Mouse (Mus musculus) cerebellum, postnatal 36 days (tissue): Measurements from ENCODE around the gene Ric8a.

Source experiments
- DNase-seq, 2 experiments: peaks; one replicate each; pipeline ENCODE4 v3.0.0; 2021 to 2022; ENCODE audit warnings: mixed read lengths in 2 of 2

Ric8a gene

GRCm38 (mm10) chr7:140856785-140857549 is at the start of gene Ric8a:
Ric8a (plus strand) TSS chr7:140856957.
- peak; percentile 86 to 88 for DNase-seq

DNA sequence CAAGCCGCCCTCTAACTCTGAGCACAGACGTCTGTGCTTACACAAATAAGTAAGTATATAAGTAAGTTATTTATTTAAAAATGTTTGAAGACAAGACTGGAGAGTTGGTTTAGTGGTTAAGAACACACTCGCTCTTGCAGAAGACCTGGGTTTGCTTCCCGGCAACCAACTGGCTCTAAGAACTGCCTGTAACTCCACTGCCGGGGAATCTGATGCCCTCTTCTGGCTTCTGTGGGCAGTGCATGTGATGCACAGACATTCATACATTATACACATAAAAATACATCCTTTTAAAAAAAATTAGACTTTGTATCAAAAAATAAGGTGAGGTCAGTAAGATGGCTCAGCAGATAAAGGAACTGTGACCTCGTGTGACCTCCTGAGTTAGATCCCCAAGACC is 46.3 kb upstream of the Ric8a start:
- no peak for DNase-seq

DNA sequence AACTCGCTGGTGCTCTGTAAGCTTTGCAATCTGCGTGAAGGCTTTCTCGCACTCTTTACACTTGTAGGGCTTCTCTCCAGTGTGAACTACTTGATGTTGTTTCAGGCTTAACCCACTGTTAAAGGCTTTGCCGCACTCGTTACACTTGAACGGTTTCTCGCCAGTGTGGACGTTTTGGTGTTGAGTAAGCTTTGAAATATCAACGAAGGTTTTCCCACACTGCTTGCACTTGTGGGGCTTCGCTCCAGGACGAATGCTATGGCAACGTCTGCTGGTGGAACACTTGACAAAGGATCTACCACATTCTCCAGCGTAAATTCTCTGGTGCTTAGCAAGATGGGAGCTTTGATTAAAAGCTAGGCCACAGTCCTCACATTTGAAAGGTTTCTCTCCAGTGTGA is 45.0 kb upstream of the Ric8a start:
- DNase-seq = no peak

DNA sequence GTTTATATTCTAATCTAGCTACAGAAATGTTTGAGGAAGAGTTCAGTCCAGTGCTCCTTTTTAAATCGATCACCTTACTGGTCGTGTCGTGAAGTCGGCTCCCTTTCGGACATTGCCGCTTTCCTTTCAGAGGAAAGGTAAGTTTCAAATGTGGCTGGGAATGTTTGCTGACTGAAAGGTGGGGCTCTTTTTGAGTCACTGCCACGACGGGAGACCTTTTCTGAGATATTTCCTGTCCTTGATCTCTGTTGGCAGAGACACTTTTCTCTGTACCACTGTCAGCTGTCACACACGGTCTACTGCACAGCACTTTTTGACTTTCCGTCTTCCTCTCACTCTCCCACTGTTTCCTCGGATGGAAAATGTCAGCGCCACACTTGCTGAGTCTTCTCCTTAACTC is 43.9 kb upstream of the Ric8a start:
- no peak for DNase-seq

DNA sequence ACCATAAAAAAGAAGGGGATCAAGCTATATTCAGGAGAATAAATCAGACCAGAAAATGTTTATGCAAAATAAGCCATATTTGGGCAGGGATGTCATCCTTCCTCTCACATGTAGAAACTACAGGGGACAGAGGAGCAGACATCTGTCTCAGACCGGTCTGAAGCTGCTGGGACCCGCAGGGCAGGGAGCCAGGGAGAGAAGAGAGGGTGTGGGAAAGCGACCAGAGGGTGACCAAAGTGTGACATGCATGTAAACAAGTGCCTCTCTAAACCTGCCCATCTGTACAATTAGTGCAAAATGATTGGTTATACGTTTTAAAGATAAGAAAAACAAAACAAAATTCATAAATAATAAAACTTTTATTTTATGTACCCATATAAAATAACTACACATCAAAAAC is 36.6 kb upstream of the Ric8a start:
- DNase-seq = no peak

DNA sequence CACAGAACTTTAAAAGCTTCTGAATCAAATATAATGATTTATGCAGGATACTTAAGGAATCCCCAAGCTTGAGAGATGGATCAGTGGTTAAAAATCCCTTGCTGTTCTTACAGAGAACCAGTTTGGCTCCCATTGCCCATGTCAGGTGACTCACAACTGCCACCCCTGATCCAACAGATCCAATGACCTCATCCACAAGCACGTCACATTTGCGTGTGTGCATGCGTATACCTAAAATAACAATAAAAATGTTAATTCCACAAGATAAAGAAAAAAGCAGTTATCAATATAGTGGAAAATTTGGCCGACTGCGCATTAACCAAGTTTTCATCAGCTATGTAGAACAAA is 35.5 kb upstream of the Ric8a start:
- peak in 1 of 2 experiments; percentile 25 for DNase-seq

- peak; percentile 86 for DNase-seq
Measured at GRCm38 (mm10) chr7:140821653-140822329, 35.0 kb upstream of the Ric8a start, which contains the start of gene Zfp941. Zfp941 (minus strand) TSS chr7:140822178.

DNA sequence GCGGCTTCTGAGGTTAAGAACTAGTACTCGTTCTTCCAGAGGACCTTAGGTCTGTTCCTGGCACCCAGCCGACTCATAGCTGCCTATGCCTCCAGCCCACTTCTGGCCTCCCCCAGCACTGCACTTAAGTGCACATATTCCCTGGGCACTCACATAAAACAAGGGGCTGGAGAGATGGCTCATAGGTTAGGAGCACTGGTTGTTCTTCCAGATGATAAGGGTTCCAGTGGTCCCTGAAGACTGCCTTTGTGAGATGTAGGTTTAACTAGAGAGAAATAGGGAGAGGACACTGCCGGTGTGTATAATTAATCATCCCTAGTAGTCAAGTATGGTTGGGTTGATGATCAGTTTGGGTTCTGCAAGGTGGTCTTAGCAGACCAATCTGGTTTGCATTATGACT is 34.0 kb upstream of the Ric8a start:
- DNase-seq = no peak

- peak; percentile 68 to 69 for DNase-seq
Measured at GRCm38 (mm10) chr7:140828171-140828881, 28.4 kb upstream of the Ric8a start.

DNA sequence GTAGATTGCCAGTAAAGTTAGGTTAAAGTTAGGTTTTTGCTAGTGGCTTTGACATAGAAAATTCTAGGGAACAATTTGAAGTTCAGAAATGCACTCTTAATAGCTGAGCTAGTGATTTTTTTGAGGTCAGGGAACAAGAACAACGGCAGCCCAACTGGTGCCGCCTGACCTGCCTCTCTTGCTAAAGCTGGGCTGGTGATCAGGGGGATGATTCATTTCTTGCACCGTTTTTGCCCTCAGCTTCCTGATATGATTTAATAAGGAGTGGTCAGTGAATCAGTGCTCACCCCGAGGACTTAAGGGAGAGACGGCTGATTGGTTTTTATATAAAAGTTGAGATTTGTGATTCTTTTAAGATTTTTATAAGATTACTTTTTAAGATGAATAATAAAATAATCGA is 25.3 kb upstream of the Ric8a start:
- DNase-seq = no peak

DNA sequence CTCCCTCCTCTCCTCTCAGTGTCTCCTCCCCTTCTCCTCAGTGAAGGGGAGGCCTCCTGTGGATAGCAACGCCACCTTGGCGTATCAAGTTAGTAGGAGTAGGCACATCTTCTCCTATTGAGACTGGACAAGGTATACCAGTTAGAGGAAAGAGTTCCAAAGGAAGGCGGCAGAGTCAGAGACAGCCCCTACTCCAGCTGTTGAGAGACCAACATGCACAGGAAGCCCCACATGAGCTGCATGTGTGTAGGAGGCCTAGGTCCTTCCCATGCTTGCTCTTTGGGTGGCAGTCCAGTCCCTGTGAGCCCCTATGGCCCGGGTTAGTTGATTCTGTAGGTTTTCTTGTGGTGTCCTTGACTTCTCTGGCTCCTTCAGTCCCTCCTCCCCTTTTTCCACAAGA is 23.4 kb upstream of the Ric8a start:
- DNase-seq = no peak

DNA sequence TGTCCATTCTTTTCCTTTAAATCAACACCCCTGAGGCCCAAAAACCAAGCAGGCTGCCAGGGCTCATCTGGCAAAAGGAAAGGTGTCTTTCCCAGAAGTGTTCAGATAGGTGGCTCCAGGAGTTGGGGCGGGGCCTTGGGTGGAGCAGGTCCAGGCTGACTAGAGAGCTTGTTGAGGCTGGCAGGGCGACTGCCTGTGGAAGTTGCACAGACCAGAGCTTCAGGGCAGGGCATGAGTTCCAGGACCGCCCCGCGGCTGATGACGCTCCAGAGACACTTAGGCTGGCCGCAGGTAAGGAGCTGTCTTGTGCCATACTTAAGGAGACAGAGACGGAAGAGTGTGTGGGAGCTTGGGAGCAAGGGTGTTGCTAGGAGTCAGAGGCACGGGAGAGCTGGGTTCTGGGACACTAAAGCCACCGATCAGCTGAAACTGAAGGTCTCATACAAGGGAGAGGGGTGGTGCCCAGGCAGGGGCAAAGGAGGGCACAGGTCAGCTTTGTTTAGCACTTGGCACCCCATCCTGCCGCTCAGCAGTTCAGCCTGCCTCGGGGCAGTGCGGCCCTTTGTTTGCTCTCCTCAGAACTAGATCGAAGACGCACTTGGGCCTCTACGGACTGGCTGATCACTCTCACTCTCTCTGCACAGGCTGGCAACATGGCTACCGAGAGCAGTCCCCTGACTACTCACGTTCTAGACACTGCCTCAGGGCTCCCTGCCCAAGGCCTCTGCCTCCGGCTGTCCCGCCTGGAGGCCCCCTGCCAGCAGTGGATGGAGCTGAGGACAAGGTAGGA is 21.6 kb upstream of the Ric8a start, which contains the start of gene Urah:
Gene Urah (plus strand): TSS at position 51 of the 790 bp plus-strand sequence.
- DNase-seq = no peak

DNA sequence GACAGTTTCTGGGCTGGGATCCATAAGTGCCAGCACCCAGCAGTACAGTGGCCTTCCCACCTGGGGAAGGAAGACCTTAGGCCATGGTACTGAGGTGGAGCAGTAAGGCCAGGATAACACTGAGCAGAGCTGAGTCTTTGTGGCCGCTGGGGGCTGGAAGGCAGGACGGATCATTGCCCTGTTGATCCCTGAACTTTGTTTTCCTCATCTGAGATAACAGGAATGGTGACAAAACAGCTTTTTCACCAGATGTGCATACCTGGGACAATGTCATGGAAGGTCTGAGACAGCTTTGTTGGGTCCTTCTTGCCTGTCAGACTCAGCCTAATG is 21.0 kb upstream of the Ric8a start:
- DNase-seq = no peak

DNA sequence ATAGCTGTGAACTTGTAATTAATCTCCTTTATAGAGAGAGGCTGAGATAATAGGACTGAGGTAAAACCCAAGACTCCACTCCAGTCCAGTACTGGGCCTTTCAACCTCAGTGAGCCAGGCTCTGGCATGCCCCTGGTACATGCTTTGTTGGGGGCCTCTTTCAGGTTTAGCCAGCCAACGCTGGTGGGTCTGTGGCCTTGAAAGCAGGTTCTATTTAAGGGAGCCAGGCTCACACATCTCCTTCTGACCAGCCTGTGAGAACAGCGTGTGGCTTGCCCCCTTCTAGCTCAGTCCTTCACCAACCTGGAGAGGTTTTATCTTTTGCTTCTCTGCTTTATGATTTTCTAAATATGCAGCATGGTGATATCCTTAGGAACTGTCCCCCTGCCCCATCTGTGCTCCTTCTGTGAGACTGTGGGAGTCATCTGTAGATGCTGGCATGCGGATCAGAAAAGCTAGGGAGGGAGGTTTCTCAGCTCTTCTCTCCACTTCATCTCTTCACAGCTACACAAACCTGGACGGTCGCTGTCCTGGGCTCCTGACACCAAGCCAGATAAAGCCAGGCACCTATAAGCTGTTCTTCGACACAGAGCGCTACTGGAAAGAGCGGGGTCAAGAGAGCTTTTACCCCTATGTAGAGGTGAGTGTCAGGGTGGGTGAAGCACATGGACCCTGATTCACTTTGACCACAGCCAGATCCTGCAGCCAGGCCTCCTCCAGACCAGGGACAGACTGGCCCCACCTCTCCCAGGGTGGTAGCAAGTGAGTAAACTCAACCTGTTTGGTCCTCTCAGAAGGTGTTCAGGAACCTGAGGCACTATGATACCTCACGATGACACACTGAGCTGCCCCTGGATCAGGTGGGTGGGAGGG is 20.3 kb upstream of the Ric8a start:
- DNase-seq = no peak

DNA sequence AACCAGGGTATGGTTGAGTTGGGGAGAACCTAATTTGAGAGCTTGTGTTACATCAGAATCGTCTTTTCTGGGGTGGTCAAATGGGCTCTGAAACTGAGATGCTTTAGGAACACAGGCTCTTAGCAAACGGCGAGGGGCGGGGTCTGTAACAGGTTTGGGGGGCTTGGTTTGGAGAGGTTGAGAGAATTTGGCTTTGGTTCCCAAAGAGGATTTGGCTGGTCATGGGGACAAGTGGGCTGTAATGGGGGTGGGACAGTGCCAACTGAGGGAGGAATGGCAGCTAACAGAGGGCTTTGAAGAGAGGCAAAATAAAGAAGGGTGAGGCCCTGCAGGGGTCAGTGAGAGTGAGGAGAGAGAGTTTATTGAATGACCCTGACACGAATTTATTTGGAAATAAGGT is 17.2 kb upstream of the Ric8a start:
- DNase-seq = no peak

- no peak for DNase-seq
Measured at GRCm38 (mm10) chr7:140840750-140841735, 15.7 kb upstream of the Ric8a start.

DNA sequence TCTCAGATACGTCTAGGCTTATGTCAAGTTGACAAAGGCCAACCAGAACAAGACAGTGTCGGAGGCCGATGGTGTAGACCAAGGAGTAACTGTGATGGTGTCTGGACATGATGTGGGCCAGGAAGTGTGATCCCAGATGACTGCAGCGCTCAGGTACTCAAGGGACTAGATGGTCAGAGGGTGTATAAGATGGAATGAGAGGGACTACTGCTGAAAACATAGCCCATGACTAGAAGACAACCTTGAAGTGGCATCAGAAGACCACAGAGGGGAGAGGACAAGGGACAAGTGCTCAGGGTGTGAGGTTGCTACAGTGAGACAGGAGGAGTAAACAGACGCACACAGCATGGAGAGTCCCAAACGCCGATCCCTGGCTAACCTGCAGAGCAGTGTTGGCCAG is 13.0 kb upstream of the Ric8a start:
- DNase-seq = no peak

DNA sequence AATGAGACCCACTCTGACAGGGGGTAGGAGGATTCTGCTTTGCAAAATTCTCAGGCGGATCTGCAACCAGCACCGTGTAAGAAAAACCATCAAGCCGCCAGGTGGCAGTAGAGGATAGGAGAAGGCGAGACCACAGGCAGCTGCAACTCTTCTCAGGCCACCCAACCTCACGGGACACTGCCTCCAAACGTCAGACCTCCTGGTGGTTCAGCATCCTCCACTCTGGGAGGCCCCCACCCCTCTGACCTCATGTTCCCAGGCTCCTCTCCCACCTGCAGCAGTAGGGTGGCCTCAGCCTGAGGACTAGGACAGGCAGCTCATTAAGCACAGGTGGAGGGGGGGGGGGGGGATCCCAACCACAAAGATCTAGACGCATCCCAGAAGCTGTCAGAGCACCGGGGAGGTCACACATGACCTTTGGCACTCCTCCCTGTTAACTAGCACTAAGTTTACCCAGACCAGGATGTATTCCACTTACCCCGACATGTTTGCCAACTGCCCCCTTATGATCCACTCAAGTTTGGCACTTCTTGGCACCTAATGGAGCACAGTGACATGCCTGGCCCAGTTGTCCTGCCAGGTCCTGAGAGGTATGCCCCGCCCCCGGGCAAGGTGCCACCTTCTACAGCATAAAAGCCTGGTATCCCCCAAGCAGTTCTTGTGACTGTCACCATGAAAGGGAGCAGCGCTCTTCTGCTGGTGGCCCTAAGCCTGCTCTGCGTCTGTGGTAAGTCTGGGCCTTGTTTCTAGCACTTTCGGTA is 11.7 kb upstream of the Ric8a start, which contains the start of gene Scgb1c1:
Gene Scgb1c1 (plus strand): TSS at position 643 of the 761 bp plus-strand sequence.
- peak; percentile 90 to 92 for DNase-seq

GRCm38 (mm10) chr7:140845683-140846082 is 11.1 kb upstream of the Ric8a start:
- no peak for DNase-seq

DNA sequence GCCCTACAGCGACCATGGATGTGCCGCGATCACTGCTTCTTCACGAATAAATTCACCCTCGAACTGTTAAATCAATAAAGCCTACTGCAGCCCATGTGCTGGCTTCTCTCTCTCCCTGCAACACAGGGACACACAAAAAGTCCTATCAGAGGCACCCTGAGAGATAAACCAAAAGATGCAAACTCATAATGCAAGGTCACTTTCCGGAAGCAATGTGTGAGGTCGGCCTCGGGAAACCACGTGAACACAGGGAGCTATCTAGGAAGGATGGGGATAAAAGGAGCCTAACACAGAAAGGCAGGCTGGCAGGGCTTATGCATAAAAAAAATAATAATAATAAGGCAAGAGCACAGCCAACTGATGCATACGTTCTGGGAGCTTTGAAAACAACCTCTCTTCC is 10.1 kb upstream of the Ric8a start:
- DNase-seq = no peak
